Mouse (Mus musculus) T-helper 2 cell (primary cell): Measurements from ENCODE around the gene Pbx4.

Experiments used
- in situ Hi-C: fragments of 300-600 bp; cut with MboI, MseI; formaldehyde crosslinking; loops from one replicate; pipeline ENCODE4 v1.15.1; 2025; ENCODE audit warnings: high pct_unique_total_duplicates

Gene Pbx4

DNA sequence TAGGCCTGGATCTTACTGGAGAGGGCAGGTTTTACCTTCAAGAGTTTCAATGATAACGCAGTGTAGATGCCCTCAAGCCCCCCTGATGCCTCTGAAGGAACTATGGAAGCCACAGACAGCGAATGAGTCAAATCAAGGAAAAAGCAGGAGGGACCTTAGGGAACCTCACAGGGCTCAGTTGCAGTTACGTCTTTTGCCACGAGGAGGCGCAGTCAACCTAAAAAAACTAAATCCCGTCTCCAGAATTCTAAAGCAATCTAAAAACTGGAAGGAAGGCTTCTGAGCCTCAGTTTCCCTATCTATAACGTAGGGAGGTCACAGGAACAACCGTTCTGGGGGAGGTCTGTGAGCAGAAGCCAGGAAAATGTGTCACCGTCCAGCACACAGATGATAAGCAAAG lies 41.9 kb downstream of the Pbx4 start:
- in situ Hi-C loops = no loop called here

- in situ Hi-C loops = no loop called here
Observed at GRCm38 (mm10) chr8:69874654-69875053, 42.4 kb downstream of the Pbx4 start.

DNA sequence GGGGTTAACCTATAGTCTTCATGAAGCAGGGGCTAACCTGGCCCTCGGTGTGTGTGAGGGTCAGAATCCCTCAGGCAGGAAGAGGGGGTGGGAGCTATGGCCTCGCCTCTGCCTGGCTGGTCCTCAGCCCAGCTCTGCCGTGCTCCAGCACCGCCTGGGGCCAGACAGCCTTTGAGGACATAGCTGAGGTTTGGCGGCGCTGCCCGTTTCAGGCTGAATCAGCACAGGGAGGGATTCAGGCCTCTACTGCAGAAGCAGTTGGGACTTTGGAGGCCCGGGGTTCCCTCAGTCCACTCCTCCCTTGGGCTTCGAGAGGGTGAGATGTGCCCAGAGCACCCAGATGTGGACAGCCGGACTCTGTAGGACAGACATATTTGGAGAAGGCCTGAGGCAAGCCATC lies 43.8 kb downstream of the Pbx4 start:
- in situ Hi-C loops = no loop called here

DNA sequence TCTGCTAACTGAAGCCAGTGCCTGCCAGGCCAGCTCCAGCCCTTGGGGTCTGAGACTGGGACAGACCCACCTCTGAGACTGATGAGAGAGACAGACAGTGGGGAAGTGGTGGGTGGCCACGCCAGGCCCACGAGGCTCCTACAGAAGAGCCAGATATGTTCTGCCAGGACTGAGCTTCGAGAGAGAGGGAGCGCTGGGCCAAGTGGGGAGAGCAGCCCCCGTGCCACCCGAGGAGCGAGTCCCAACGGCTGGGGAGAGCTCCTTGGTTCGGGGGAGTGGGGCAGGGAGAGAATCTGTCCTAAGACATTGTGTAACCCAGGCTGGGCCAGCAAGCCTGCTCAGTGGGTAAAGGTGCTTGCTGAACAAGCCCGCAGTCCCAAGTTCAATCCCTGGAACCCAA lies 44.7 kb downstream of the Pbx4 start:
- in situ Hi-C loops = no loop called here

DNA sequence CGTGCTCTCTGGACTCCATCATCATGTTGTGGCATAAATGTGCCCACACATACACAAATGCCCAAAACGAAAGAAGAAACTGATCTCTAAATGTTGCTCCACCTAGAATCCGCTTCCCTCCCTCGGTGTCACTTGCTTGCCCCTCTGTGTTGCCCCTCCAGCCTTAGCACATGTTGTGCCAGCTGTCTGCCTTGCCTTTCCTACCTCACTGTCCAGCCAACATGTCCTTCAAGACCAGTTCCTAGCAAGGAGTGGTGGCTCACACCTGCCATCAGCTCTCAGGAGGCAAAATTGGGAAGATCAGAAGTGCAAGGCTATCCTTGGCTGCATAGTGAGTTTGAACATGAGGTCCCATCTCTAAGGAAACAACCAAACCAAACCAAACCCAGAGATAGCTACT lies 45.1 kb downstream of the Pbx4 start:
- in situ Hi-C loops = no loop called here

- in situ Hi-C loops = no loop called here
Observed at GRCm38 (mm10) chr8:69877992-69878391, 45.7 kb downstream of the Pbx4 start.

- in situ Hi-C loops = no loop called here
Observed at GRCm38 (mm10) chr8:69879678-69880077, 47.4 kb downstream of the Pbx4 start.

- in situ Hi-C loops = no loop called here
Observed at GRCm38 (mm10) chr8:69880841-69881240, 48.5 kb downstream of the Pbx4 start.

- in situ Hi-C loops = no loop called here
Observed at GRCm38 (mm10) chr8:69881261-69881865, 49.1 kb downstream of the Pbx4 start.

DNA sequence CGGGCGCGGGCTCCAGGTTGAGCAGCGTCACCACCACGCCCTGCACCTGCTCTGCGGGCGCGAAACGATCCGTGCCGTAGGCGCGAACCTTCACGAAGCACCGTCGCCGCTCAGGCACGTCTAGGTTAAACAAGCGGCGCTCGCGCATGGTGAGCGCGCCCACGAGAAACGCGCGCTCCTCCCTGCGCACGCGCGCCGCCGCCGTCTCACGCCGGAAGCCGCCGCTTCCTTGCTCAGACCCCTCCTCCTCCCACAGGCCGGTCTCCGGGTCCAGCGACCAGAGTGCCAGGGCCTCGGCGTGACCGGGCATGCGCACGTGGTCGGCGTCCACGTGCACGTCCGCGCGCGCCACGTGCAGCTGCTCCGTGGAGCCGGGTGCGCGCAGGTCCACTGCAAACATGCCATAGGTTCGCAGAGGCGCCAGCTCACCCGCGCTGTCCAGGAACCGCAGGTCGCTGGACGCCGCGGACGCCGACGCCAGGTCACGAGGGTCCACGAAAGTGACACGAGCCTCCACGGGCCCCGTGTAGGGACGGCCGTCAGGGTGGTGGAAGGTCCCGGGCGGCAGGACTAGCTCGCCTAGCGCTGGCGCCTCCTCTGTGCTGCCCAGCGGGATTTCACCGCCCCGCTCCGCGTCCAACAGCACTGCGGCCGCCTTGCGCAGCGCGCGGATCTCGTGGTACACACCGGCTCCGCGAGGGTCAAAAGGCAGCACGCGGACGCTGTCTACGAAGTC lies 49.9 kb downstream of the Pbx4 start:
- in situ Hi-C loops = no loop called here

DNA sequence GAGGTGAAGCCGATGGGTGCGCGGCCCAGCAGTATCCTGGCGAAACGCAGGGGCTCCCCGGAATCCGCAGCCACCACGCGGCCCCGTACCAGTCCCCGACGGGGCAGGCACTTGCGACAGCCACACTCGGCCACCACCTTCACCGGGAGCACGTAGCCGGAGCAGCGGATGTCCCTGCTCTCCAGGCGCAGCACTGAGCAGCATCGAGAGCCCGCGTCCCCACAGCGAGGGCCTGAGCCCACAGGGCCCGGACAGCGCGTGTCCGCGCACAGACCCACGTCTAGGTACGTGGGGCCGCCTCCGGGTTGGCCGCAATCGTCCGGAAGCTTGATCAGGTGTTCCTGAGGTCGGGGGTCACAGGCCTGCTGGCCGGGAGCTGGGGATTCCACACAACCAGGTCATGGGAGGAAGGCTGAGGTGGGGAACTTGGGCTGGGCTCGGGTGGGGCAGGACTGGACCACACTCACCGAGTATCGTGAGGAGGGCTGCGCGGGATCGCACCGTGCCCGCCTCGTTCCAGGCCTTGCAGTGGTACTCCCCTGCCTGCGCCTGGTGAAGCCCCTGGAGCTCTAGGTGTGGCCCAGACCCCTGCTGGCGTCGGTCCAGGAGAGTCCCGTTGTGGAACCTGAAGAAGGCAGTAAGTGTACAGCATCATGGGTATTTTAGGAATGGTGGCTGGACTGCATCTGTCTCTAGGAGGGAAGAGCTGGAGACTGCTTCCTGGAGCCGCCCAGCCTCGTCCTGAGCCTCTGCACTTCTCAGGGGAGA lies 50.7 kb downstream of the Pbx4 start:
- in situ Hi-C loops = no loop called here

- in situ Hi-C loops = no loop called here
Observed at GRCm38 (mm10) chr8:69884141-69884540, 51.9 kb downstream of the Pbx4 start.

DNA sequence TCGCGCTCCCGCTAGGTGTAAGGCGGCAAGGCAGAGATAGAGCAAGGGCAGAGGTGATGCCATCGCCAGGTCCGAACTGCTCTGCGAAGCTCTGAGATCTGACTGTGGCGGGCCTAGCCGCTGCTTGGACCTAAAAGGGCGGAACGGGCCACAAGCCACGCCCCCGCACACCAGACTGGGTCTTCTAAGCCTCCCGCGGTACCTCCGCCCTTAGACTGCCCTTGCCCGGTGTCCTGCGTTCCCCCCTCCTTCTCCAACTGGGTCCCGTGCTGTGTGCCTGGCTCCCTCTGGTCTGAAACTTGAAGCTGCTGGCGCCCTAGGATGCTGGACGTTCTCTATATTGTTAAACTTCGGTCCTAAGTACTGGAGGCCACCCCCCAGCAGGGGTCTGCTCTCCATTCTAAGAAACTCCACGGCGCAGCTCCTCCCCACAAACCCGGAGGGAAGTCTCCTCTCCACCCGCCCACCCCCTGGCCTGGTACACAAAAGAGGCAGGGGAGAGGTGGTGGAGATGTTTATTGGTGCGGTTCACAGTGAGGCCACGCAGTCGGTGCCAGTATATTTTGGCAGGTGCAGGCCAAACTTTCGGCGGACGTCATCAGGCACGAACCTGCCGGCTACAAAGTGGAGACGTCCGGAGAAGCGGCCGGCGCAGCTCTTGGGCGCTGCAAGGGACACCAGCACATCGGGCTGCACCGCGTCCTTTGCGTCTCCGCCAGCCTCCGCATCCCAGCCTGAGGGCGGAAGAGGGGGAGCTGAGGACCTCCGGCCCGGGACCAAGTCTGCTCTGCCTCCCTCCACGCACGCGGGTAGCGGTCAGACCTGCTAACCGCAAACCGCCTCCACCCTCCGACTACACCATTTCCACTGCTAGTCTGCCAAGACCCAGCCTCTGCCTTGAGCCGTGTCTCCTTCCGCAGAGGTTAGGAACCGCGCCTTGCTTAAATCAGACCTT lies 55.3 kb downstream of the Pbx4 start, which contains the start of gene Cilp2:
TSS of gene Cilp2 (minus strand) at position 399 of the 955 bp plus-strand sequence.
- in situ Hi-C loops = no loop called here

DNA sequence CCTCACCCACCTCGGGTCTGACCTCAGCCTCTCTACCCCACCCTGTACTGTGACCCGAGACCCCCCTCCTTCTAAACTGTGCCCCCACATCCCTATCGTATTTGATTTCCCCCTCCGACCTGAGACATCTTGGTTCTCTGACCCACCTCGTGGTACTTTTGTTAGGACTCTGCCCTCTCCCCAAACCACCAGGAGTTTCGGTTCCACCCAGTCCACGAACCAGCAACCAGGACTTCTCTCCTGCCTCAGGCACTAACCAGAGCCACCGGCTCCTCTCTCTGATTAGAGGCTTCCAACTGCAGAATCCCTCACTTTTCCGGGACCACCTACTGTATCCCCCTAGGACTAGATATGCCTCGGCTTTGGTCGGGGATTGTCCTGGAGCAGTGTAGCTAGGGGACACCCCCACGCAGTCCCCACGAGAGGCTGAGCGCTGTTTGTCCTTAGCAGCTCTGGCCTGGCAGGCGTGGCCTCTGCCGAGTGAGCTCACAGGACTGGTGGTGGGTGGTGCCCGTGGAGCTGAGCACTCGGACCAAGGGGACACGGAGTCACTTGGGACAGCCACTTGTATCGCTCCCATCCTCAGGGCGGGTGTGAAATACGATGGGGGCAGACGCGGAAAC lies 56.1 kb downstream of the Pbx4 start:
- in situ Hi-C loops = no loop called here

GRCm38 (mm10) chr8:69888902-69889301 lies 56.6 kb downstream of the Pbx4 start:
- in situ Hi-C loops = no loop called here

DNA sequence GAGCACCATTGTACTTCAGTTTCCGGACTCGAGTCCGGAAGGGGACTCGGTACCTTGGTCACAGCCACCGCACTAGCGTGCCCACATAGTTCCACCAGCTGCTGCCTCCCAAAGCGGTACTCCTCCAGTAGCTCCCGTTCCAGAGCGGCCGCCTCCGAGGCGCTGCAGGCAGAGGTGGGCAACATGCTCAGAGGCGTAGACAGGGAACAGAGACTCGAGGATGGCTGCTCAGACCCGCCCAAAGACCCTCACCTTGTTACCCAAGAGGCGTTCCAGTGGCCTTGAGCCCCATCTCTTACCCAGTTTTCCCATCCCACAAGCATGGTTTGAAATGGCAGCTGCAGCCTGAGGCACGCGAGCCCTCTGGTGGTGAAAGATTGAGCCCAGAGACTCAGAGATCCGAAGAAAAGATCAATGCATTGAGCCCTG lies 58.5 kb downstream of the Pbx4 start:
- in situ Hi-C loops = no loop called here

GRCm38 (mm10) chr8:69893863-69894262 lies 61.6 kb downstream of the Pbx4 start:
- in situ Hi-C loops = no loop called here

- in situ Hi-C loops = no loop called here
Observed at GRCm38 (mm10) chr8:69894836-69895332, 62.6 kb downstream of the Pbx4 start.

DNA sequence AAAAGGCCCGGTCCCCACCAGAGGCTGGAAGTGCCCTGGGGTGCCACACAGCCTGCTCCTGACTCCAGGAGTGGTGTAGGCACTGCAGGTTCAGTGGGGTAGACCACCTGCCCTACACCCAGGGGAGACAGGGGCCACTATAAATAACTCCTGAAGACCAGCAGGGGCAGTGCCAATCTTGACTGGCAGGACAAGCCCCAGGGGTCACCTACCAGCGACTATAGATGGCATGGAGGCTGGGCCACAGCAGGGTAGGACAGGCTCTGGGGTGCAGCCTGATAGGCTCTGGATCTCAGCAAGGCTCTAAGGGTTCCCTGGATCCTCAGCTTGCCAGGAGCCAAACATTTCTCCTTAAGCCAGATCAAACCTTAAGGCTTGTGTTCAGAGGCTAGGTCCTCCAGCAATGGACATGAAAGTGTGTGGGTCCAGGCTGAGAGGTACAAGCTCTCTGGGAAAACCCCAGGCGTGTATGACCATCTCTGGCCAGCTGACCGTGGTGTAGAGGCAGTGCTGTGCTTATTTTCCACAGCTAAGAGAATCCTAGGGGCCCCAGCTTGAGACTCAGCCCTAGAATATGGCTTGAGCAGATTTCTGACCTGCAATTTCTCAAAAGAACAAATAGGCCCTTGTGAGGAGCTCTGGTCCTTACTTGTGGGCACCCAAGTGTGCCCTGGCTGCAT lies 63.6 kb downstream of the Pbx4 start:
- in situ Hi-C loops = no loop called here

- in situ Hi-C loops = no loop called here
Observed at GRCm38 (mm10) chr8:69897857-69898256, 65.6 kb downstream of the Pbx4 start.
